ENCODE assay signal across 8 mouse cellular contexts in the genomic region with DNA sequence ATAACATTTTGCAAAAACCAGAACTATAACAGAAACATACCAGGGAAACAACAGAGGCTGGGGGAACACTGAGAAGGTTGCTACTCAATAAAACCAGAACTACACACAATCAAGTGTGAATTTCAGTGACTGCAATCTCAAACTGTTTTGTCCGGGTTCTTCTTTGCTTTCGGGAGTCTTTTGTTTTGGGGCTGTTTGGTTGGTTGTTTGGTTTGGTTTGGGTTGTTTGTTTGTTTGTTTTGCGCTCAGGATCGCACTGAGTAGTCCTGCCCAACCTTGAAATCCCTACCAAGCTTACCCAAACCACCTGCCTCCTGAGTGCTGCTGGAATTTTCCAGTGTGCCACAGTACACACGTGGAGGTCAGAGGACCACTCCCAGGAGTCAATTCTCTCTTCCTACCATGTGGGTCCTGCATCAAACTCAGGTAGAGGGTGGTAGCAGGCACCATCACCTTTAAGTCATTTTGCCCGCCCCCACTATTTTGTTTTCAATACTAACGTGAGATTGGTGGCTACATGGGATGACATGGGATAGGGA. TPM values are rescaled to one million over a fixed set of nuclear protein-coding genes. Genes with fewer than 3 reads are reported as not detected.
DNase-seq lines count a peak whose midpoint lies in the region; ATAC-seq and TF ChIP-seq lines count a peak whose summit lies in the region.

No protein-coding gene starts in this region.

- no peaks in the 10 kb centered on the region; the same call in 1 of the 2 replicates for H3K79me2 ChIP-seq in CH12.LX (replicated peaks; ENCODE audit: control insufficient read depth, extremely low read depth, insufficient read depth, poor library complexity, severe bottlenecking)

- H3K4me2 ChIP-seq in CH12.LX (ENCODE audit: insufficient read depth, low read depth, poor library complexity, severe bottlenecking), result peak overlapping the region; percentile 60
- H3K4me2 ChIP-seq in forebrain, embryonic 16.5 days (ENCODE audit: low read length), result peak overlapping the region; percentile 56
- H3K4me2 ChIP-seq in liver, embryonic 12.5 days, result peak overlapping the region; percentile 79

- no peak for TF ChIP-seq POLR2A in CH12.LX (IDR thresholded peaks at IDR 0.05; ENCODE audit: low read depth, low read length)

- H3K36me3 ChIP-seq in erythroblast, embryonic 14.5 days (ENCODE audit: control insufficient read depth), result peaks cover 28% of the 10 kb centered on the region
- peaks cover 24 to 55% of the 10 kb centered on the region in 2 experiments for H3K36me3 ChIP-seq in CH12.LX (replicated peaks in 1 of 2; ENCODE audit: control insufficient read depth in 1 of 2, insufficient read depth in 1 of 2, low read length in 1 of 2)
- peaks cover 11% of the 10 kb centered on the region; the same call in 1 of the 2 replicates for H3K36me3 ChIP-seq in forebrain, embryonic 16.5 days (ENCODE audit: control insufficient read depth, insufficient read depth)
- H3K36me3 ChIP-seq in liver, embryonic 12.5 days, result peaks cover 31% of the 10 kb centered on the region

- peak overlapping the region; percentile 59 for H3K9ac ChIP-seq in CH12.LX (ENCODE audit: insufficient read depth, low read depth)
- H3K9ac ChIP-seq in forebrain, embryonic 16.5 days (replicated peaks; ENCODE audit: low read depth, low read length), result peak overlapping the region; percentile 49
- peak overlapping the region; percentile 43 for H3K9ac ChIP-seq in liver, embryonic 12.5 days

- no peaks in the 10 kb centered on the region for H3K27me3 ChIP-seq in erythroblast, embryonic 14.5 days (ENCODE audit: control insufficient read depth)
- no peaks in the 10 kb centered on the region for H3K27me3 ChIP-seq in CH12.LX (replicated peaks)
- H3K27me3 ChIP-seq in forebrain, embryonic 16.5 days (replicated peaks; ENCODE audit: control insufficient read depth, insufficient read depth, low read length), result no peaks in the 10 kb centered on the region
- no peaks in the 10 kb centered on the region for H3K27me3 ChIP-seq in liver, embryonic 12.5 days (replicated peaks)

- H3K4me3 ChIP-seq in erythroblast, embryonic 14.5 days (replicated peaks), result peak overlapping the region; percentile 64
- H3K4me3 ChIP-seq in CH12.LX (replicated peaks in 1 of 3; ENCODE audit: low read depth in 2 of 3, low read length in 2 of 3, poor library complexity in 1 of 3), result peak overlapping the region; percentile 15 to 56 (median 42)
- peak overlapping the region; percentile 64 for H3K4me3 ChIP-seq in forebrain, embryonic 16.5 days (replicated peaks; ENCODE audit: low read length)
- peak overlapping the region; percentile 58 for H3K4me3 ChIP-seq in liver, embryonic 12.5 days

- TF ChIP-seq RAD21 in CH12.LX (IDR thresholded peaks at IDR 0.05; ENCODE audit: low read depth, low read length), result no peak

- in situ Hi-C loops in CH12.LX (cut with MboI; ENCODE audit: low pct_ligation_motif_present, low pct_unique_long_range_greater_than_20kb, low sequenced_read_pairs), result loop anchor here (5.0 kb wide), 1 partner anchor 235 kb away; no protein-coding TSS in a partner anchor

- no peak for ATAC-seq in erythroblast, adult 5-6 weeks (replicated peaks; ENCODE audit: low FRiP score, poor library complexity, severe bottlenecking)
- ATAC-seq in forebrain, embryonic 16.5 days, result 0 out of 2 replicates have a peak, but pooled peaks have one; percentile 3
- no peak for ATAC-seq in liver, embryonic 12.5 days

- H3K27ac ChIP-seq in CH12.LX (ENCODE audit: insufficient read depth, low read depth), result no peak overlapping the region
- H3K27ac ChIP-seq in forebrain, embryonic 16.5 days (ENCODE audit: low read length), result peak overlapping the region; percentile 65
- peak overlapping the region; percentile 74 for H3K27ac ChIP-seq in liver, embryonic 12.5 days

- no peak for TF ChIP-seq EP300 in CH12.LX (IDR thresholded peaks at IDR 0.05; ENCODE audit: low read length)

- no peak for DNase-seq in CH12.LX (ENCODE audit: extremely low read depth)
- no peak for DNase-seq in right cerebral cortex, adult 18-20 months
- no peak for DNase-seq in cerebellum, postnatal 10 days
- no peak for DNase-seq in right cerebral cortex, postnatal 4 days

- dilution Hi-C loops in CH12.LX (cut with MboI; ENCODE audit: extremely low pct_ligation_motif_present, extremely low pct_unique_long_range_greater_than_20kb, low sequenced_read_pairs), result no loop called here

- 43% methylated on average over 7 of the region's 7 CpGs for WGBS in forebrain, embryonic 16.5 days
- 44% methylated on average over 7 of the region's 7 CpGs for WGBS in liver, embryonic 12.5 days (ENCODE audit: insufficient replicate concordance)

- H3K4me1 ChIP-seq in erythroblast, embryonic 14.5 days (ENCODE audit: control insufficient read depth), result peaks cover 35% of the 10 kb centered on the region
- H3K4me1 ChIP-seq in CH12.LX (ENCODE audit: control insufficient read depth in 1 of 2, insufficient read depth in 2 of 2), result peaks cover 11 to 37% of the 10 kb centered on the region in 2 experiments
- H3K4me1 ChIP-seq in forebrain, embryonic 16.5 days (replicated peaks; ENCODE audit: control insufficient read depth, insufficient read depth, low read length), result peaks cover 29% of the 10 kb centered on the region
- H3K4me1 ChIP-seq in liver, embryonic 12.5 days, result peaks cover 25% of the 10 kb centered on the region

- no peaks in the 10 kb centered on the region for H3K9me3 ChIP-seq in erythroblast, embryonic 14.5 days (ENCODE audit: control insufficient read depth, low read length)
- peaks cover 4% of the 10 kb centered on the region for H3K9me3 ChIP-seq in CH12.LX (replicated peaks; ENCODE audit: low read length)
- no peaks in the 10 kb centered on the region for H3K9me3 ChIP-seq in forebrain, embryonic 16.5 days (ENCODE audit: control insufficient read depth, low read length)
- H3K9me3 ChIP-seq in liver, embryonic 12.5 days (replicated peaks), result no peaks in the 10 kb centered on the region

- no peak for TF ChIP-seq CTCF in CH12.LX (conservative IDR thresholded peaks at IDR 0.05 in 1 of 2, IDR thresholded peaks at IDR 0.05 in 1 of 2; ENCODE audit: low read depth in 2 of 2, low read length in 2 of 2)

TF ChIP-seq in CH12.LX, 34 proteins besides CTCF, POLR2A, EP300 and RAD21:
- TF ChIP-seq POLR2AphosphoS2 (IDR thresholded peaks at IDR 0.05; ENCODE audit: low read depth, low read length) (no peak), MAX (IDR thresholded peaks at IDR 0.05; ENCODE audit: low read length) (0 out of 2 replicates have a peak, but pooled peaks have one; percentile 46)

RNA-seq across cellular contexts. Expression of a gene that starts 0.7 kb away (rescaled TPM):
- polyA plus RNA-seq in erythroblast, embryonic 14.5 days (2012), result not detected in 2 replicates
- 1.0 and 1.3 TPM in 2 replicates for total RNA-seq in erythroblast, adult 5-6 weeks (2015; ENCODE audit: low replicate concordance)
- total RNA-seq in erythroblast, adult 5-6 weeks (2017; ENCODE audit: low replicate concordance), result 1.3 and 10.3 TPM in 2 replicates
- total RNA-seq in CH12.LX (2012; rRNA removed), result 44.6 and 60.3 TPM in 2 replicates
- total RNA-seq in CH12.LX (2014; rRNA removed), result 62.7 and 88.8 TPM in 2 replicates
- polyA plus RNA-seq in CH12.LX (2012; ENCODE audit: insufficient read length, low read depth), result 71.3 and 77.9 TPM in 2 replicates
- 45.2 and 48.8 TPM in 2 replicates for polyA plus RNA-seq in forebrain, embryonic 16.5 days (2015; fragmentation: Nextera tagmentation; extraction: Ambion mirVana)
- 5.1 and 5.6 TPM in 2 replicates for polyA plus RNA-seq in liver, embryonic 12.5 days (2016; fragmentation: Nextera tagmentation; extraction: Ambion mirVana)

RNA-seq across cellular contexts. Expression of a gene that starts 17.3 kb away (rescaled TPM):
- polyA plus RNA-seq in erythroblast, embryonic 14.5 days (2012), result 1.0 and 1.3 TPM in 2 replicates
- total RNA-seq in erythroblast, adult 5-6 weeks (2015; ENCODE audit: low replicate concordance), result 3.1 and 14.4 TPM in 2 replicates
- total RNA-seq in erythroblast, adult 5-6 weeks (2017; ENCODE audit: low replicate concordance), result 4.6 and 5.9 TPM in 2 replicates
- total RNA-seq in CH12.LX (2012; rRNA removed), result 23.5 and 27.5 TPM in 2 replicates
- 24.0 and 25.0 TPM in 2 replicates for total RNA-seq in CH12.LX (2014; rRNA removed)
- 43.3 and 46.6 TPM in 2 replicates for polyA plus RNA-seq in CH12.LX (2012; ENCODE audit: insufficient read length, low read depth)
- 13.2 and 14.9 TPM in 2 replicates for polyA plus RNA-seq in forebrain, embryonic 16.5 days (2015; fragmentation: Nextera tagmentation; extraction: Ambion mirVana)
- 13.3 and 14.3 TPM in 2 replicates for polyA plus RNA-seq in liver, embryonic 12.5 days (2016; fragmentation: Nextera tagmentation; extraction: Ambion mirVana)

RNA-seq across cellular contexts. Expression of a gene that starts 52.2 kb away (rescaled TPM):
- polyA plus RNA-seq in erythroblast, embryonic 14.5 days (2012), result 0.01 TPM in 1 of 2 replicates, not detected in the other
- total RNA-seq in erythroblast, adult 5-6 weeks (2015; ENCODE audit: low replicate concordance), result not detected in 2 replicates
- not detected in 2 replicates for total RNA-seq in erythroblast, adult 5-6 weeks (2017; ENCODE audit: low replicate concordance)
- total RNA-seq in CH12.LX (2012; rRNA removed), result 2.1 and 2.5 TPM in 2 replicates
- total RNA-seq in CH12.LX (2014; rRNA removed), result 0.39 and 0.59 TPM in 2 replicates
- polyA plus RNA-seq in CH12.LX (2012; ENCODE audit: insufficient read length, low read depth), result 3.2 and 3.3 TPM in 2 replicates
- 10.8 and 12.1 TPM in 2 replicates for polyA plus RNA-seq in forebrain, embryonic 16.5 days (2015; fragmentation: Nextera tagmentation; extraction: Ambion mirVana)
- 6.1 and 7.3 TPM in 2 replicates for polyA plus RNA-seq in liver, embryonic 12.5 days (2016; fragmentation: Nextera tagmentation; extraction: Ambion mirVana)
